17 mouse cellular contexts compared by ENCODE assay signal in genomic region chr17:64567546-64567945, GRCm38 (mm10).
"Had no signal": no experiment of that assay in that cellular context is flagged by ENCODE, and none has a peak within 500 bp of the region (broad histone marks: within the 10 kb centered on the region; RNA-seq: fewer than 3 reads in every experiment).

No protein-coding gene starts in this region.

- DNase-seq: kidney, adult 2 months; kidney, postnatal 14 days; lung, embryonic 14.5 days; lung, postnatal 10 days; midbrain, embryonic 14.5 days; right cerebral cortex, postnatal 14 days; thymus, adult 18-20 months; thymus, postnatal 14 days had no signal

- H3K27me3 ChIP-seq: intestine, embryonic 15.5 days; kidney, embryonic 15.5 days; limb, embryonic 15.5 days; neural tube, embryonic 13.5 days had no signal

- H3K4me2 ChIP-seq: hindbrain, embryonic 14.5 days; intestine, embryonic 15.5 days; kidney, embryonic 15.5 days; limb, embryonic 15.5 days; lung, embryonic 14.5 days; neural tube, embryonic 13.5 days had no signal

- H3K9me3 ChIP-seq: intestine, embryonic 15.5 days; kidney, embryonic 15.5 days; limb, embryonic 15.5 days had no signal

- H3K4me1 ChIP-seq: intestine, embryonic 15.5 days; kidney, embryonic 15.5 days; limb, embryonic 15.5 days; midbrain, embryonic 10.5 days; neural tube, embryonic 13.5 days had no signal

- H3K36me3 ChIP-seq: intestine, embryonic 15.5 days; kidney, embryonic 15.5 days; limb, embryonic 15.5 days; midbrain, embryonic 10.5 days; neural tube, embryonic 13.5 days had no signal

- H3K27ac ChIP-seq: hindbrain, embryonic 14.5 days; intestine, embryonic 15.5 days; kidney, embryonic 15.5 days; left cerebral cortex, adult 2 months; limb, embryonic 15.5 days; macrophage; midbrain, embryonic 10.5 days; neural tube, embryonic 13.5 days had no signal

- ATAC-seq: intestine, embryonic 15.5 days had no signal

- H3K4me3 ChIP-seq: intestine, embryonic 15.5 days; kidney, embryonic 15.5 days; left cerebral cortex, adult 2 months; limb, embryonic 15.5 days; midbrain, embryonic 10.5 days; myocyte; neural tube, embryonic 13.5 days had no signal

- H3K9ac ChIP-seq: hindbrain, embryonic 14.5 days; intestine, embryonic 15.5 days; kidney, embryonic 15.5 days; limb, embryonic 15.5 days; lung, embryonic 14.5 days; neural tube, embryonic 13.5 days had no signal
